Mouse (Mus musculus): Measurements from ENCODE around the gene Fhod1.

The Fhod1 gene

DNA sequence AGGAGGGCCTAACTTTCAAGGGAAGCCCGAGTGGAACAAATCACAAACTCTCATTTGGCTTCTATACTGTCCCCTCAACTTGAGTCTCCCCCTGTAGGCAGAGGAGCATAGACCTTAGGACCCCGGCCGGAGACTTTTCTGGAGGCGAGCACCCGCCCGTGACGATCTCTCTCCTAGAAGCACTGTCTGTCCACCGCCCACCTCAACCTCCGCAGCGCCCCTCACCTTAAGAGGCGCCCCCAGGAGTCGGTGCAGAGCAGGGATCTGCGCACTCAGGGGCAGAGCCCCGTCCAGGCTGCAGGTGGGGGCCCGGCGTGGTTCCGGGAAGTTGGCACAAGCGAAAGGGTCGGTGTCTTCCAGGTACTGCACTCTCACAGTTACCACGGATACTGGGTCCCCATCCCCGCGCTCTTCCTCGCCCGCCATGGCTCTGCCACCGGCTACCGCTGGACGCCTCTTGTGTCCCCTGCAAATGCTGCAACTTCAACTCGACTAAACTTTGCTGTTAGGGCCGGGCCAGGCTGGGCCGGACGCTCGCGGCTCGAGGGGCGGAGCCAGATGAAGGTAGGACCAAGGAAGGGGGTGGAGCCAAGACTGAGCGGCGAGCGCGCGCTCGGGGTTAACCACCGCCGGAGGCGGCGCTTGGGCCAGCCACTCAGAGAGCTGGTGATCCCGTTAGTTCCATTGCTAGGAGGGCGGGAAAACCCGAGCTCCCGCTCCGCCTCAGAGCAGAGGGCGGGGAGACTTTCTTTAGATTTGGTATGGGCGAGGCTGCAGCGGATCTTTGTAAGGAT, at the start of gene Fhod1:
Gene Fhod1 (minus strand): TSS at position 526 of the 794 bp plus-strand sequence.
- DNase-seq (ENCODE audit: low spot score), result peak; percentile 88

DNA sequence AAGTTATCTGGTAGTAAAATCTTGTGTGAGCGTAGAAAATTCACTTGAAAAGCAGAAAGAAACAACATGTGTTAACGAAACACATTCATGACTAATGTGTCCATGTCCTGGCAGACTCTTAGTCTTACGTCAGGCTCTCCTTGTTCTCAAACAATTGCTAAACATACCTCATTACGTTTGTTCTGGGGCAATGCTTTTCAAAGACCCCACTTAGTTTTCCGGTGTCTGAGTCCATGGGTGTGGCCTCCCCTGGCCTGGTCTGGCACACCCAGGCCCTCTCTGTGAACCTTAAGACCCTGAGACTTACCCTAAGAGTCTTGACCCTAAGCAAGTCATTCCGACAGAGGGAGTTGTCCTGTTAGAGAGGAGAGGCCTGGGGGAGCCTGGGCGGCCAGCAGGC, 46.2 kb upstream of the Fhod1 start:
- DNase-seq (ENCODE audit: low spot score), result no peak

DNA sequence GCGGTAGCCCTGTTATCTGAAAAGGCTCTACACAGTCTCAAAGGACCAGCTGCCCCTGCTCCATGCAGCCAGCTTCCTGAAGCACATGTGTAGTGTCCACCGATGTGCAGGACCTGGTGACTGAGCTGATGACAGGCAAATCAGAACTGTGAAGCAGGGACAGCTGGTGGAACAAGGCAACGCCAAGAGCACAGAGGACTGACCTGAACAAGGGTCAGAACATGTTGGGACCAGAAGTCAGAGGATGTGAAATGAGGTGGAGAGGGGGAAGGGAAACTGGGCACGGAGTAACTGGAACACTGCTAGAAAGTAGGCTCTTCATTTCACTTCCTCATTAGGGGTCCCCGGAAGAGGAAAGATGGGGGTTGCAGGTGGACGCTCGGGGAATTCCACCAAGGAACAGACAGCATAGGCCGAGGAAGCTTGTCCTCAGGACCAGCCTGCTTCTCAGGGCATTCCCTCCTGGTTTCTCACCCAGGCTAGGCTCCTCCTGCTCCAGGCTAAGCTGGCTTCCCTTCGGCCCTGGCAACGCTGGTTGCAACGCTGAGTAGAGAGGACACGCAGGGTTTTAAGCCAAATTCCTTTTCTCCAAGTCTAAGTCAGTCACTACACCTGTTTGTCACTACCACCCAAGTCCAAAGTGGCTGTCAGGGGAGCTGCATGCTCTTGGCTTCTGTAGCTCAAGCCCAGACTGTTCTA, 45.5 kb upstream of the Fhod1 start:
- no peak for DNase-seq (ENCODE audit: low spot score)

DNA sequence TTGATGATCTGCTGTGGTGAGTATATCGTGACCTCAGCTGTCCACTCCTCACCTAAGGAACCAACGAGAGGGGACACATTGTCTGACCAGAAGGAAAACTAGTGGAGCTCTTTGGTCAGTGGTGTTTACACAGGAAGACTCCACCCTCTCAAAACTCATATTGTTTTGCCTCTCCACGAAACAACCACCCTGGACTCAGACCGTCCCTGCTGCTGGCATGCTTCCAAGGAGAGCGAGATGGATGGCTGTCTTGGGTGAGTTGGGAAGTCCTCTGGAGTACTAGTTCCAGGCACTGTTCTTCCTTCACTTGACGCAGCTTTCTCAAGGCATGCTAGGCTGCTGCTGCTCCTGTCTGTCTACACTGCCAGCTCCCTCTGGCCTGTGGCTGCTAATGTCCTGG, 41.3 kb upstream of the Fhod1 start:
- no peak for DNase-seq (ENCODE audit: low spot score)

DNA sequence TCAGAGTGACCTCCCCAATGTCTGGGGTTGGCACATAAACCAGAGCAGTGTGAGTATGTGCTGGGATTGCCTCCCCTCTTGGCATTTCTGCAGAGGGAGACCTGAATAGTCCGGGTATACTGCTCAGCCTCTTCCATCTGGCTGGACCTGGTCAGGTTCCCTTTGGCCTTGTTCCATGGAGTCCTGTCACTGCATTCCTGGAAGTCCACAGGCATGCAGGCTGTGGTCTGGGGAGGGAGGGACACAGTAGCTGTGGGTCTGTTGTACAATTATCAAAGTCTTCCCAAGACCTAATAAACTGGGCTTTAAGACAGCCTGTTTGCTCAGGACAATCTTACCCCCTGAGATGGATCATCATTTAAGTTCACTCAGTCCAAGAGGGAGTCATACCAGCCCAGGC, 39.4 kb upstream of the Fhod1 start:
- no peak for DNase-seq (ENCODE audit: low spot score)

DNA sequence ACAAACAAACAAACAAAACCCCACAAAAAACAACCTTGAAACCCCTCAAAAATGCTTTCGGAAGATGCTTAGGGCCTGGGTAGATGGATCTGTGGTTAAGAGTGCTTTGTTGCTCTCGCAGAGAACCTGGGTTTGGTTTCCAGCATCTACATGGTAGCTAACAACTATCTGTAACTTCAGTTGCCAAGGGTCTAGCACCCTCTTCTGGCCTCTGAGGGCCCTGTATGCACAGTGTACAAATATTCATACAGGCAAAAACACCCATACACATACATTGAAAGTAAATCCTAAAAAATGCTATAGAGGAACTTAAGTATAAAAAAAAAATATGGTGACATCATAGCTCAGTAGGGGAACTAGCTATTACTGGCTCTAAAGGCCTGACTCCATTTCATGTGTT, 36.3 kb upstream of the Fhod1 start:
- DNase-seq (ENCODE audit: low spot score), result no peak

DNA sequence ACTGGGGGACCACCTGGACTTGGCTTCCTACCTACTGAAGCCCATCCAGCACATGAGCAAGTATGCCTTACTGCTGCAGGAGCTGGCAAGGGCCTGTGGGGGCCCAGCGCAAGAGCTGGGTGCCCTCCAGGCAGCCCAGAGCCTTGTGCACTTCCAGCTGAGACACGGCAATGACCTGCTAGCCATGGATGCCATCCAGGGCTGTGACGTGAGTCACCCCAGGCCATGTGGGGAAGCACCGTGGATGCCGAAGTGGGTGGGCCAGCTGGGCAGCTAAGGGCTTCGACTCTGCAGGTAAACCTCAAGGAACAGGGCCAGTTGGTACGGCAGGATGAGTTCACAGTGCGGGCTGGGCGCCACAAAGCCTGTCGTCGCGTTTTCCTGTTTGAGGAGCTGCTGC, 32.6 kb upstream of the Fhod1 start:
- DNase-seq (ENCODE audit: low spot score), result no peak

DNA sequence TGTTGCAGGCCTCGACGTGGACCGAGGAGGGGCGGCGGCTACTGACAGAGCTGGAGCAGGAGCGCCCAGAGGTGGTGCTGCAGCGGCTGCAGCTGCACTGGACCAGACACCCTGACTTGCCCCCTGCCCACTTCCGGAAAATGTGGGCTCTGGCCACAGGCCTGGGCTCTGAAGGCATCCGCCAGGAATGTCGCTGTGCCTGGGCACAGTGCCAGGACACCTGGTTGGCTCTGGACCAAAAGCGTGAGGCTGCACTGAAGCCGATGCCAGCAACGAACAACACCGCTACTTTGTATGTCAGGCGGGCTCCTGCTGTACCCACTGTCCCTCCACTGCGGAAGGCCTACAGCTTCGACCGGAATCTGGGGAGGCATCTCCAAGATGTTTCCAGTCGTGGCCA, 30.9 kb upstream of the Fhod1 start:
- peak; percentile 73 for DNase-seq (ENCODE audit: low spot score)

DNA sequence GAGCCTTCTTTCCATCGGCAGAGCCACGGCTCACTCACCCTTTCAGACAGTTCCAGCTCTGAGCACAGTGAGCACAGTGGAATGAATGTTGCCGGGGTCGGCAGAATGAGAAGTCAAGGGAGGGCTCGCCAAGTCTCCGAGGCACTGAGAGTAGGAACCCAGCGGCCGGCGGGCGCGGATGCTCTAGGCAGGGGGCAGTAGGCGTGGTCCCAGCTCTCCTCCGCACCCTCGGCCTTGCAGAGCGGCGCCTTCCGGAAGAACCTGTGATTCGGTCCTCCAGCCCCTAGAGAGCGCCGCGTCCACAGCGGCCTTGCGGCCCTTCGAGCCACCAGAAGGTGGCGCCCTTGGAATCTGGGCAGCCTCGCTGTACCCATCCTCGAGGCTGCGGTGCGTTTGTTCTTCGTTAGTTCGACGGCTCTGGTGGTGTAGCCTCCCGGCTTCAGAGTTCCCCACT, 26.8 kb upstream of the Fhod1 start:
- DNase-seq (ENCODE audit: low spot score), result no peak

DNA sequence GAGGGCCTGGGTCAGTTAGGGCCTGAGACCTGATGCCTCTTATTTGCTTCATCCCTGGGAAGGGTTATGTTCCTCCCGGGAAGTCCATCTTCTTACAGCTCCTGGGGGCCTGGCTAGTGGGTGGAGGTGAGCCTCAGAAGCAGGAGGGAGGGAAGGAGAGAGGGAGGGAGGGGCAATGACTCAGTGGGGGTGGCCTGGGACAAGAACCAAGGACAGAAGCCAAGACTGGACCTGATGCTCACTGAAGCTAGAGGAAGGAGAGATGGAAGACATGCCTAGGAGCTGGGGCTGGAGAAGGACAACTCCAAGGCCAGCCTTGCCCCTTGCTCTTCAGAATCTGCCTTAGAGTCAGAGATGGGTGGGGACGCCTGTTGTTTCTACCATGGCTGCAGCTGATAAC, 25.3 kb upstream of the Fhod1 start, which contains the start of gene Plekhg4:
Gene Plekhg4 (plus strand): TSS at position 243 of the 400 bp plus-strand sequence.
- DNase-seq (ENCODE audit: low spot score), result no peak

DNA sequence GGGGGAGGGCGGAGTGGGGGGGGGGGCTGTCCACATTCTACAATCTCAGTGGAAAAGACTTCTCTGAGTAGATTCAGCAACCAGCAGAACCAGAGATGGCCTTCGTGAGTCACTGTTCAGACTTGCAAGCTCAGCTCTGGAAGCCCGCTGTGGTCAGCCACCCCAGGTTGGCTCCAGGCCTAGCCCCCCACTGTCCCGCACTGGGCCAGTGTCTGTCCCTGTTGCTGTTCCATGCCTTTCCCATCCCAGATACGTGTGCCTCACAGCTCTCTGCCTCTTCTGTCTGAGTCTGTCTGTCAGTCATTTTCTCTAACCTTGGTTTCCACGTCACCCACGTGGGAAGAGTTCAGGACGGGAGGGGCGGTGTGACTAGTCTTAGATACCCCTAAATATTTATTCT, 24.7 kb upstream of the Fhod1 start:
- no peak for DNase-seq (ENCODE audit: low spot score)

DNA sequence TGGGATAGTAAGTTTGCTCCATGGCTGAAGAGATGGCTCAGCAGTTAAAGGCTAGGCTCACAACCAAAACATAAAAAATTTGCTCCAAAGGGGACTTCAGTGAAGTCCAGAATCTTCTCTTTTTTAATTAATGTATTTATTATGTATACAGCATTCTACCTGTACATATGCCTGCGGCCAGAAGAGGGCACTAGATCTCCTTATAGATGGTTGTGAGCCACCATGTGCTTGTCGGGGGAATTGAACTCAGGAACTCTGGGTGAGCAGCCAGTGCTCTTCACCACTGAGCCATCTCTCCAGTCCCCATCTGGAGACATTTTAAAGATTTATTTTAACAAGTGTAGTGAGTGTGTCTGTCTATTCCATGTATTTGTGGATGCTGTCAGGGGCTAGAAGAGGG, 19.4 kb upstream of the Fhod1 start:
- DNase-seq (ENCODE audit: low spot score), result no peak

DNA sequence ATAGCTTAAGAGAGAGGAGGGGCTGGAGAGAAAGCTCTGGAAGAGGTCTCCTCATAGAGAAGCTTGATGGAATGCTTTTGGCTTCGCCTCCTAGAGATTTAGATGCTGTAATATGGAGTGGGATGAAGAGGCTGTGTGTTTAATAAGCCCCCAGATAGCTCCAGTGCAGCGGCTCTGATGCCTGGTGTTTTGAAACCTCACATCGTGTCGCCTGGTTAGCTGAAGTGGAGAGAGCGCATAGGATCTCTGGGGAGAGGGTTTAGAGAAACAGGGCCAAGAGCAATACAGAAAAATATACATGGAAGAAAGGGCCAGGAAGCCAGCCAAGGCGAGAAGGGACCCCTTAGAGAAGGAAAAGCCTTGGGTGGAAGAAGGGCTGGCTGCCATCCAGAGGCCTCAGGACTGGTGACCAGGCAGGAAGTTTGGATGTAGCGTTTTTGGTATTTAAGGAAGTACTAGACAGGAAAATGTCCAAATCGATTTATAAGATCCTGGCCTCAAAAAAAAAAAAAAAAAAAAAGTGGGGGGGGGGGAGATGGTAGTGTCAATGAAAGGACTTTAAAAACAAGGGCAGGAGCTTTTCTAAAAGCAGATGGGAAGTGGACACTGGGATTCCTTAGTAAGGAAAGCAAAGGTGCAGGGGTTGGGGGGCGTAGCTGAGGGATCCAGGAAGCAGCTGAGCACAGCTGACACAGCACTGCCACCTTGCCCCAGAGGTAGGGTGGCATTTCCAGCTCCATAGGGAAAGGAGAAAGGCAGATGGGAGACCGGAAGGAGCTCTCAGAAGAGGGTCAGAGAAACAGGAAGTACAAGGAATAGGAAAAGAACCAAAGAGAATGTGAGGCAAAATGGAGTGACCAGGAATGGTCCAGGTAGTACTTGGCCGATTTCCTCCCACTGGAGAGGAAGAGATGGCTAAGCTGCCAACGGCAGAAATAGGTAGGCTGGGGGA, 14.3 kb upstream of the Fhod1 start:
- no peak for DNase-seq (ENCODE audit: low spot score)

DNA sequence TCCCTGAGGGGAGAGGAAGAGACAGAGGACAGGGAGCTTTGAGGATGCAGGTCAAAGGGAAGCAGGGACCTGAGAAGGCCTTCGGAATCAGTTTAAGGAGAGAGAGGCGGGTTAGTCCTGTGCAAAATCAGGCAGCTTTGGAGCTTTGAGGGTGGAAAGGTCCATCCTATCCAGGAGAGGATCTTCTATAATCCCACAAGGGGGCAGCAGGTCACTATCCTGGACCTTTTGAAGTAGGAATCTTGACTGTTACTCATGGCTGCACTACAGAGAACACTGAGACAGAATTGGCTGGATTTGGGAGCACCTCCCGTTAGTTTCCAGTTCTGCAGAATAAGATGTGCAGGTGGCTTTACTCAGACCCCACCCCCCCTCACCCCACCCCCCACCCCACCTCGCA, 11.9 kb upstream of the Fhod1 start:
- no peak for DNase-seq (ENCODE audit: low spot score)

DNA sequence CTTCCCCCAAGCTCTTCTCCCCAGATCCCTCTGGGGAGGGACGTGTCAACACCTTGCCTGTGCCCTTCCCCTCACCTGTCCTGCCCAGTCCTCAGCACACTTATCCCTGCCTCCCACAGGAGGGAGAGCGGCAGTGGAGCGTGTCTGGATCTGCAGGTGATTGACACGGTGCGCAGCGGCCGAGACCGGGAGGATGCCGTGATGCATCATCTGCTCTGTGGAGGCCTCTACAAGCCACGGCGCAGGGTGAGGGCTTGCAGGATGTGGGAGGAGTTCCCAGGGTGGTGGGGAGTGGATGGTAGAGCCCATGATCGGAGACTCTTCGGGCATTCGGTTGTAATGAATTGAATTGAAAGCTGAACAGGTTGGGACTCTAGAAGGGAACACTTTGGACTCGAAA, 11.5 kb upstream of the Fhod1 start:
- DNase-seq (ENCODE audit: low spot score), result no peak

DNA sequence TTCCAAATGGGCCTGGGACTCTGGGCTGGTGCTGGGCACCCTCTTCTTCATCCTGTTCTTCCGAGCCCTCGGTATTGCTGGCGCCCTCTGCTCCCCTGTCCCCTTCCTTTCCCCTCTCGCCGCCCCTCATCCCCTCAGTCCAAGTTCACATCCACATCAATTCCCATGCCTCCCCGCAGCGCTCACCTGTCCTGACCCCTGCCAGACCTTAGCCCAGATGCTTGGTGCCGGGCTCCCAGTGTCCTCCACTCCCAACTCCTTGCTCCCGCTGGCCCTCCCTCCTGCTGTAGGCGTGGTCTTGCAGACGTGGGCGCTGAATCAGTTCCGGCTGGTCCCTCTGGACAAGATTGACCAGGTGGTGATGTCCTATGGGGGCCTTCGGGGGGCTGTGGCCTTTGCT, 8.9 kb upstream of the Fhod1 start:
- no peak for DNase-seq (ENCODE audit: low spot score)

DNA sequence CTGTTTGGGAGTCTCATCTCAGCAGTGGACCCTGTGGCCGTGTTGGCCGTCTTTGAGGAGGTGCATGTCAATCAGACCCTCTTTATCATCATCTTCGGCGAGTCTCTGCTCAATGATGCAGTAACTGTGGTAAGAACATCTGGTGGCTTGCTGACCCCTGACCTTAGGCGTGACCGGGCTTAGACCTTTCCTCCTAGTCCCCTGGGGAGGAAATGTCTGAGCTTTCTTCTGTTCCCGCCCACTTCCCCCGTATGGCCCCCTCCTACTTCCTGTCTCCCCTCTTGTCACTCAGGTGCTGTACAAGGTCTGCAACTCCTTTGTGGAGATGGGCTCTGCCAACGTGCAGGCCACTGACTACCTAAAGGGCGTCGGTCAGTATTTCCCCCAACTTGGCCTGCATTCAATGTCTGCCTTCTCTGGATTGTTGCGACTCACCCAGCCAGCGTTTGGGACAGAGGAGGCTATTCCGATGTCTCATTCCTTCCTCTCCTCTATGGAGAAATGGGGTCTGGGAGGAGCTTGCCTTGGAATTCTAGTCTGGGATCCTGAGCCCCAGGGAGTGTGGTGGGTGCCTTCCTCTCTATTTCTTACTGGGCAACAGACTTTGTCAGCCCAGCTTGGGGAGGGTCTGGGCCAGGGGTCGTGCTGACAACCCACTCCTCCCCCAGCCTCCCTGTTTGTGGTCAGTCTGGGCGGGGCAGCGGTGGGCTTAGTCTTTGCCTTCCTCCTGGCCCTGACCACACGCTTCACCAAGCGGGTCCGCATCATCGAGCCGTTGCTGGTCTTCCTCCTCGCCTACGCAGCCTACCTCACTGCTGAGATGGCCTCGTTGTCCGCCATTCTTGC, 7.6 kb upstream of the Fhod1 start:
- no peak for DNase-seq (ENCODE audit: low spot score)

DNA sequence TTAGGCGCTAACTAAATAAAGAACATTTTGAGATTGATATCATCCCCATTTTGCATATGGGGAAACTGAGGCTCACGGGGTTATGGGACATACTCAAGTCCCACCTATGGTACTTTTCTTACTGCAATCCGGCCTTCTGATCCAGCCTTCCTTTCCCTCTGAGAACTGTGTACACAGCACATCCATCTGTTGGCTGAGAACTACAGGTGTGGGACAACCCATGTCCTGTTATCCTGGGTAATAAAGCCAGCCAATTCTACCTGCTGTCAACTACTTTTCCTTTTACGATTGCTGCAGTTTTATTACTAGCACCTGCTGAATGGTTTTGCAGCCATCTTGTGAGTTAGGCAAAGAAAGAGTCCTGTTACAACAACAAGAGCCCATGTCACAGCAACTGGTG, 6.8 kb upstream of the Fhod1 start:
- no peak for DNase-seq (ENCODE audit: low spot score)

DNA sequence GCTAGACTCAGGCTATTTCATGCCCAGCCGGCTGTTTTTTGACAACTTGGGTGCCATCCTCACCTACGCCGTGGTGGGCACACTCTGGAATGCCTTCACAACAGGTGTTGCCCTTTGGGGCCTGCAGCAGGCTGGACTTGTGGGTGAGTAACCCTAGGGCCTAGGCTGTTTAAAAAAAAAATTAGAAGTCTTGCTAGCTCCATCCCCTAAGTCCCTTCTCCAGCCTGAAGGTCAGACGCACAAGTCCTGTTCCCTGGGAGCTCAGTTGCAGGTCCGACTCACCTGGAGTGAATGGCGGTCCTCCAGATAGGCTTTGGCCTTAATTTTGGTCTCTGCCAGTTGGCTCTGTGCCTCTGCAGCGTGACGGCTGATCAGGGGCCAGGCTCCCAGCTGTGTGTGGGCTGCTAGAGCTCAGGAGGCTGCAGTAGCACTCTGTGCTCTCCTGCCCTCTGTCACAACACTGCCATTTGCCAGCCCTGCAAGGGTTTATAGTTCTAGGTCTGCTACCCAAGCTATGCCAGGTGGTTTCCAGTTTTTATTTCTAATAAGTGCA, 5.9 kb upstream of the Fhod1 start:
- no peak for DNase-seq (ENCODE audit: low spot score)

DNA sequence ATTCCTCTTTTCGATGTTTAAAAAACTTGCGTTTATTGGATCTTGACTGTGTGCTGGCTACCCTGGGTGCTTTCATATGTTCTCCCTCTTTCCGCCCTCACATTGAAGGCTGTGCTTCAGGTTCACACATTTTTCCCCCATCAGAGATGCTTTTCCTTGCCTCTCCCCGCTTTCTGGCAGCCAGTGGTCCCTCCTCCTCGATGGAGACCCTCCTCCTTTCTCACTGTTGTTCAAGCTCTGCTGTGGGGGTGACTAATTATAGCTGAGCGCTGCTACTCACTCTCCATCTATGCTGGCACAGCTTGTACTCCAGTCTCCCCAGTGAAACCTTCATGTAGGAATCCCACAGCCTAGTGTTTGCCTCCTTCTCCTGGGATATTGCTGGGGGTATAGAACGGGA, 2.4 kb upstream of the Fhod1 start:
- no peak for DNase-seq (ENCODE audit: low spot score)

DNA sequence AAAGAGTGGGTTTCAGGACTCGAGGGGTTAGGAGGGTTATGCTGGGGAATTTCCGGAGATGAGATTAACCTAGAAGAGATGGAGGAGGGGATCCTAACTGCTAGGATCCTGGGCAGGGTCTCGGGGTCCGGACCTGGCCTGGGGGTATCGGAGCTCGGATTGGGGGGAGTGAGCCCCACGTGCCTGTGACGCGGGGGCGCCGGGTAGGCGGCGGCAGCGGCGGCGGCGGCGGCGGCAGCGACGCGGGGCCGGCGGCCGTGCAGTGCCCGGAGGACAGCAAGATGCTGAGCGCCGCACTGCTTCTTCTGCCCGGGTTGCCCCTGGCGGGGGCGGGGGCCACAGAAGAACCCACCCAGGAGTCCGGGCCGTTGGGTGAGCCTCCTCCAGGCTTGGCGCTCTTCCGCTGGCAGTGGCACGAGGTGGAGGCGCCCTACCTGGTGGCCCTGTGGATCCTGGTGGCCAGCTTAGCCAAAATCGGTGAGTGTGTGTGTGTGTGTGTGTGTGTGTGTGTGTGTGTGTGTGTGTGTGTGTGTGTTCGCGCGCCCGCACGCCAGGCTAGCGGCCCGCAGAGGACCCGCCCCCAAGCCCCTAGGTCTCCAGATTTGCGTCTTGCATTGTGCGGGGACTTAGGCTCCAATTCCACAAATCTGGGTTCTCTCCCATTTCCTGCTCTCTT, 1.5 kb upstream of the Fhod1 start:
- DNase-seq (ENCODE audit: low spot score), result no peak

Measured in ovary, postnatal 14 days (tissue).